Mouse (Mus musculus): ENCODE measurements around the gene Fuz. TPM values are rescaled to one million over a fixed set of nuclear protein-coding genes. Genes with fewer than 3 reads are reported as not detected.

Gene Fuz
- polyA plus RNA-seq, 1 experiment from 2014 or later, result 18.7 TPM

DNA sequence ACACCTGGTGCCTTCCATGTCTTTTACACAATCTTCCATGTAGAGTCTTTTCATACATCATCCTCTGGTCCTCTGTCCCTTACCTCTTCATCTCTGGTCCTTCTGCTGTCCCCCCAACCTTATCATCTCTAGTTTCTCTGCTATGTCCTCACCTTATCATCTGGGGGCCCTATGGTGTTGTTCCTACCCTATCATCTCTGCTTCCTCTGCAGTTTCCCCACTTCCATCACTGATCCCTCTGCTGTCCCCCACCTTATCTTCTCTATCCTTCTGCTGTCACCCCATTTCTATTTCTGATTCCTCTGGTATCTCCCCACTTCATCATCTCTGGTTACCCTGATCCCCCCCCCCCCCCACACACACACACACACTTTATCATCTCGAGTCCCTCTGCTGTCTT is 32.7 kb downstream of the Fuz start:
- 0% methylated on average over 1 of the region's 1 CpGs for WGBS
- Histone ChIP-seq H3K4me1 (ENCODE audit: control insufficient read depth, insufficient read depth, low read length) (peaks cover 9% of the 10 kb centered on the region), H3K4me3 (ENCODE audit: low read depth, low read length) (peak overlapping the region; percentile 98), H3K9me3 (ENCODE audit: control insufficient read depth, low read length) (no peaks in the 10 kb centered on the region), H3K27ac (ENCODE audit: low read depth, low read length) (no peak overlapping the region), H3K27me3 (ENCODE audit: control insufficient read depth, insufficient read depth, low read length) (no peaks in the 10 kb centered on the region), H3K36me3 (ENCODE audit: control insufficient read depth, insufficient read depth, low read length) (peaks cover 3% of the 10 kb centered on the region), H3K9ac (ENCODE audit: low read length) (peak overlapping the region; percentile 89), H3K4me2 (ENCODE audit: low read depth) (peak overlapping the region; percentile 68)
- DNase-seq (ENCODE audit: low spot score) (no peak), ATAC-seq (ENCODE audit: insufficient read depth, low FRiP score, low TSS enrichment) (no peak)

DNA sequence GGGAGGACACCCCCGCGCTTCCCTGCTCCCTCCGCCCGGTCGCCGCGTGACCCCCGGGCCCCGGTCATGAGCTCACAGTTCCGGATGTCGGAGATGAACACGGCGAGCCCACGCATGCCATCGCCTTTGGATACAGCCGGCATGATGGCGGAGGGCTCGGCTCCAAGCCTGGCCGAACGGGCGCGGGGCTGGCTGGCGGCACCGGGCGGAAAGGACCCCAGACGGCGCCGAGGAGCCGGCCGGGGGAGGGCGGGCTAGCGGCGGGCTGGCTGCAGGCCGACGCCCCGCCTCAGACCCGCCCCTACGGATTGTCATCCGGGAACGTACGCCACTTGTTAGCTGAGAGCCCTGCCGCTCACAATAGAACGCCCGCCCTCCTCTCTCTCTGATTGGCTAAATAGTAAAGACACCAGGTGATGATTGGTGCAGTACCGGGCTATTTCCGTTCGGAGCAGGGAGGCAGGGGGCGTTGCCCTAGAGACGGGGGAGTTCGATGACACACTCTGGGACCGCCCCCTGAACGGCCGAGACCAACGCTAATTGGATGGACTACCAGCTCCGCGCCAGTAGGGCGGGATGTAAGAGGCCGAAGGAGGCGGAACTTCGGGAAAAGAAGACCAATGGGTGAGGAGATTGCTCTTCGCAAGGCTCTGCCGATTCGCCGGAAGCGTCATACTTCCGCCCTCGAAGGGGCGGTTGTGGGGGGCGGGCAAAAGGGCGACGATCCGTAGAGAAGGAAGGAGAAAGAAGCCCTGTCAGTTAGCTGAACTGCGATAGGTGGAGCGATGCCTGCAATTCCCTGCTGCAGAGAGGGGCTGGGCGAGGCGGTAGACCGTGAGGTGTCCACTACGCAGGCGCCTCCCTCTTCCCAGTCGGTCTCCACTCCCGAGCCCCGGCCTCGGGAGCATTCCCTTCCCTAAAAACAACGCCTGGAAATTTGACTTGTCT is 33.6 kb downstream of the Fuz start, which contains the start of gene Ap2a1:
Gene Ap2a1 (minus strand): TSS at position 293 of the 948 bp plus-strand sequence.
- Histone ChIP-seq H3K4me1 (ENCODE audit: control insufficient read depth, insufficient read depth, low read length) (peaks cover 9% of the 10 kb centered on the region), H3K27ac (ENCODE audit: low read depth, low read length) (peak within 1 kb of the TSS; percentile 75), H3K27me3 (ENCODE audit: control insufficient read depth, insufficient read depth, low read length) (no peaks in the 10 kb centered on the region), H3K9ac (ENCODE audit: low read length) (peak within 1 kb of the TSS; percentile 89), H3K4me3 (ENCODE audit: low read depth, low read length) (peak within 1 kb of the TSS; percentile 98), H3K9me3 (ENCODE audit: control insufficient read depth, low read length) (no peaks in the 10 kb centered on the region), H3K4me2 (ENCODE audit: low read depth) (peak within 1 kb of the TSS; percentile 70), H3K36me3 (ENCODE audit: control insufficient read depth, insufficient read depth, low read length) (peaks cover 3% of the 10 kb centered on the region)
- DNase-seq (ENCODE audit: low spot score) (peak; percentile 100), ATAC-seq (ENCODE audit: insufficient read depth, low FRiP score, low TSS enrichment) (peak; percentile 100)
- under 1% methylated on average over 83 of the region's 84 CpGs for WGBS

DNA sequence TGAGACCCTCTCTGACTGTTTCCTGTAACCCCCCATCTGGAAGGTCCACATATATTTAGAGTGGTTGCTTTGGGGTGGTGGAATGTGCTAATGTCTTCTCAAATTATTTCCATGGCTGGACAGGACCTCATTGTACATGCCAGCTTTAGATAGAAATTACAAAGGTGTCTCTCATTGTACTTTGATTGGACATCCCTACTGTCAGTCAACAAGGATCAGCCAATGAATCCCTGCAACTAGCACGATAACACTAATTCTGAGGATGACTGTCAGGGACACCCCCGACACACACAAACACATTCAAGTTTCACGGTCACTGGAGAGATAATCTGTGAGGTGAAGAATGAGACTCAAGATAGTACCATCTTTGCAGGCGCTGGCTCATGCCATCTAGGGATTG is 42.8 kb downstream of the Fuz start:
- H3K27ac ChIP-seq (ENCODE audit: low read depth, low read length), result no peak overlapping the region
- H3K4me1 ChIP-seq (ENCODE audit: control insufficient read depth, insufficient read depth, low read length), result no peaks in the 10 kb centered on the region
- no peaks in the 10 kb centered on the region for H3K36me3 ChIP-seq (ENCODE audit: control insufficient read depth, insufficient read depth, low read length)
- no peak overlapping the region for H3K4me2 ChIP-seq (ENCODE audit: low read depth)
- H3K9me3 ChIP-seq (ENCODE audit: control insufficient read depth, low read length), result no peaks in the 10 kb centered on the region
- ATAC-seq (ENCODE audit: insufficient read depth, low FRiP score, low TSS enrichment) (no peak), DNase-seq (ENCODE audit: low spot score) (no peak)
- no peak overlapping the region for H3K9ac ChIP-seq (ENCODE audit: low read length)
- H3K4me3 ChIP-seq (ENCODE audit: low read depth, low read length), result no peak overlapping the region
- WGBS, result 90% methylated on average over 4 of the region's 4 CpGs
- no peaks in the 10 kb centered on the region for H3K27me3 ChIP-seq (ENCODE audit: control insufficient read depth, insufficient read depth, low read length)

DNA sequence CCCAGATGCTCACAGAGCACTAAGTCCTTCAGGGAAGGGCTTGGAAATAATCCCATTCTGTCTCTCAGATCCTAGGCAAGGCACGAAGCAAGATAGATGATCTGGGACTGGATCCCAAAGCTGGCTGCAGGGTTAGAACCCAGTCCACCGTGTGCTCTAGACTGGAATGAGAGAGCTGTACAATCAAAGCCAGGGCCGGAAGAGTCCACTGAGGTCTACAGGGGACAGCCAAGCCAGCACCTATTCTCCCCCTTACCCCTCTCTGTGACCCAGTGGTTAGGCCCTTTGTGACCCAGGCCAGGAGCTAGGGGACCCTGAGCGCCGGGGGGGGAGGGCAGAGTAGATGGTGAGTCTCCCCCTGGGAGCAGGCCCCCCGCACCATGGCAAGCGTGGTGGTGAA is 47.0 kb downstream of the Fuz start, which contains the start of gene Tsks:
Gene Tsks (plus strand): TSS at position 301 of the 400 bp plus-strand sequence.
- Histone ChIP-seq H3K4me2 (ENCODE audit: low read depth) (no peak within 1 kb of the TSS), H3K36me3 (ENCODE audit: control insufficient read depth, insufficient read depth, low read length) (no peaks in the 10 kb centered on the region), H3K27me3 (ENCODE audit: control insufficient read depth, insufficient read depth, low read length) (no peaks in the 10 kb centered on the region), H3K9me3 (ENCODE audit: control insufficient read depth, low read length) (no peaks in the 10 kb centered on the region), H3K9ac (ENCODE audit: low read length) (no peak within 1 kb of the TSS), H3K27ac (ENCODE audit: low read depth, low read length) (no peak within 1 kb of the TSS), H3K4me1 (ENCODE audit: control insufficient read depth, insufficient read depth, low read length) (no peaks in the 10 kb centered on the region), H3K4me3 (ENCODE audit: low read depth, low read length) (no peak within 1 kb of the TSS)
- DNase-seq (ENCODE audit: low spot score) (no peak), ATAC-seq (ENCODE audit: insufficient read depth, low FRiP score, low TSS enrichment) (no peak)
- WGBS, result 81% methylated on average over 7 of the region's 7 CpGs

DNA sequence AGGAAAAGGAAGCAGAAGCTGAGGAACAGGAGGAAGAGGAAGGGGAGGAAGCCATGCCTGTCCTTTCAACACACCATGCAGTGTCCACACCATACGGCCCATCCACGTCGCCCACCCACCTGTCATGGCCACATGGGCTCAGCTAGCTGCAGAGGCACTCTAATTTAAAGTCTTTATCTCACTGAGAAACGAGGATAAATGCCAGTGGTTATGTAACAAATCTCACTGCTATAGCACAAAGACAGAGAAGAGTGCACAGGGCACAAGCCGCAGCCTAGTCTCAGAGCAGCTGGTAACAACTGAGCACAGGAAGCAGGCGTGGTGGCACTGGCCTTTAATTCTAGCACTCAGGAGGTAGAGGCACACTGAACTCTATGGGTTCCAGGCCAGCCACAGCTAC is 54.0 kb downstream of the Fuz start:
- Histone ChIP-seq H3K27ac (ENCODE audit: low read depth, low read length) (no peak overlapping the region), H3K9me3 (ENCODE audit: control insufficient read depth, low read length) (no peaks in the 10 kb centered on the region), H3K4me2 (ENCODE audit: low read depth) (no peak overlapping the region), H3K36me3 (ENCODE audit: control insufficient read depth, insufficient read depth, low read length) (no peaks in the 10 kb centered on the region), H3K9ac (ENCODE audit: low read length) (no peak overlapping the region), H3K4me1 (ENCODE audit: control insufficient read depth, insufficient read depth, low read length) (no peaks in the 10 kb centered on the region), H3K4me3 (ENCODE audit: low read depth, low read length) (no peak overlapping the region), H3K27me3 (ENCODE audit: control insufficient read depth, insufficient read depth, low read length) (peaks cover 15% of the 10 kb centered on the region)
- DNase-seq (ENCODE audit: low spot score) (no peak), ATAC-seq (ENCODE audit: insufficient read depth, low FRiP score, low TSS enrichment) (no peak)
- 80% methylated on average over 6 of the region's 6 CpGs for WGBS

DNA sequence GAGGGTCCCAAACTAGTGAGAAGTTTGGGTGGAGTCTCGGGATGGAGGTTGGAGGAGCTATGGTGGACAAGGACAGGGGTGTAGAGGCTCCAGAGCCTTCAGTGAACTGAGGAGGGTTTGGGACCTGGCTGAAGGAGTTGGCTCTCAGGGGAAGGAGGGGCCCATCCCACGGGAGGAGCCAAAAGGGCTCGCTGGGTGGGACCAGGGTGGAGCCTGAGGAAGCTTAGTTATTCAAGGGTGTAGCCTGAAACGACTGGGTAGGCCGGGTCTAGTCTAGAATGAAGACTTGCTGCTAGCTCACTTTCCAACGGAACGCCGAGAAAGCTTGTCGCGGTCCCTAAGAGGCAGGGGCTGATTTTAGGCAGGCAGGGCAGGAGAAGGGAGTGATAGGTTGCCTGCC is 56.1 kb downstream of the Fuz start:
- H3K9ac ChIP-seq (ENCODE audit: low read length), result no peak overlapping the region
- H3K4me2 ChIP-seq (ENCODE audit: low read depth), result peak overlapping the region; percentile 81
- no peak overlapping the region for H3K27ac ChIP-seq (ENCODE audit: low read depth, low read length)
- H3K9me3 ChIP-seq (ENCODE audit: control insufficient read depth, low read length), result no peaks in the 10 kb centered on the region
- H3K4me3 ChIP-seq (ENCODE audit: low read depth, low read length), result peak overlapping the region; percentile 38
- under 1% methylated on average over 10 of the region's 10 CpGs for WGBS
- no peak for ATAC-seq (ENCODE audit: insufficient read depth, low FRiP score, low TSS enrichment)
- peak; percentile 47 for DNase-seq (ENCODE audit: low spot score)
- H3K27me3 ChIP-seq (ENCODE audit: control insufficient read depth, insufficient read depth, low read length), result peaks cover 15% of the 10 kb centered on the region
- H3K4me1 ChIP-seq (ENCODE audit: control insufficient read depth, insufficient read depth, low read length), result no peaks in the 10 kb centered on the region
- H3K36me3 ChIP-seq (ENCODE audit: control insufficient read depth, insufficient read depth, low read length), result no peaks in the 10 kb centered on the region

MicroRNAs within 50 kb of the gene (microRNA counts, 519-probe panel; counts per million panel counts)
- microRNA mmu-miR-707, result 171 counts per million, percentile 57 among the panel's probes with 10 or more counts

Small RNAs within 50 kb of the gene (microRNA-seq; reads per million reads assigned to microRNA genes)
- gene Mir707, result not detected

Other genes with a start within 250 kb of the Fuz start
- gene Myh14, start 225.2 kb upstream of the Fuz start, polyA plus RNA-seq (2014; fragmentation: Nextera tagmentation; extraction: Ambion mirVana), result 2.2 and 2.5 TPM in 2 replicates
- gene Izumo2, start 187.3 kb upstream of the Fuz start, polyA plus RNA-seq (2014; fragmentation: Nextera tagmentation; extraction: Ambion mirVana), result not detected in 2 replicates
- gene Vrk3, start 147.7 kb upstream of the Fuz start, polyA plus RNA-seq (2014; fragmentation: Nextera tagmentation; extraction: Ambion mirVana), result 37.5 and 41.2 TPM in 2 replicates
- 2.9 and 3.2 TPM in 2 replicates for gene Zfp473, start 145.0 kb upstream of the Fuz start, polyA plus RNA-seq (2014; fragmentation: Nextera tagmentation; extraction: Ambion mirVana)
- 64.2 and 68.3 TPM in 2 replicates for gene Nup62, start 80.0 kb upstream of the Fuz start, polyA plus RNA-seq (2014; fragmentation: Nextera tagmentation; extraction: Ambion mirVana)
- 0.65 and 1.1 TPM in 2 replicates for gene Il4i1, start 79.7 kb upstream of the Fuz start, polyA plus RNA-seq (2014; fragmentation: Nextera tagmentation; extraction: Ambion mirVana)
- gene Atf5, start 79.4 kb upstream of the Fuz start, polyA plus RNA-seq (2014; fragmentation: Nextera tagmentation; extraction: Ambion mirVana), result 2.1 and 3.1 TPM in 2 replicates
- 37.2 and 49.3 TPM in 2 replicates for gene Akt1s1, start 47.1 kb upstream of the Fuz start, polyA plus RNA-seq (2014; fragmentation: Nextera tagmentation; extraction: Ambion mirVana)
- gene Tbc1d17, start 47.0 kb upstream of the Fuz start, polyA plus RNA-seq (2014; fragmentation: Nextera tagmentation; extraction: Ambion mirVana), result 69.3 and 93.0 TPM in 2 replicates
- 30.2 and 30.6 TPM in 2 replicates for gene Pnkp, start 38.9 kb upstream of the Fuz start, polyA plus RNA-seq (2014; fragmentation: Nextera tagmentation; extraction: Ambion mirVana)
- gene Ptov1, start 26.3 kb upstream of the Fuz start, polyA plus RNA-seq (2014; fragmentation: Nextera tagmentation; extraction: Ambion mirVana), result 418 and 419 TPM in 2 replicates
- 87.7 and 93.1 TPM in 2 replicates for gene Med25, start 3.4 kb upstream of the Fuz start, polyA plus RNA-seq (2014; fragmentation: Nextera tagmentation; extraction: Ambion mirVana)
- 92.5 and 95.0 TPM in 2 replicates for gene Ap2a1, start 33.4 kb downstream of the Fuz start, polyA plus RNA-seq (2014; fragmentation: Nextera tagmentation; extraction: Ambion mirVana)
- 0.27 TPM in 1 of 2 replicates, not detected in the other for gene Tsks, start 47.1 kb downstream of the Fuz start, polyA plus RNA-seq (2014; fragmentation: Nextera tagmentation; extraction: Ambion mirVana)
- gene Cpt1c, start 78.8 kb downstream of the Fuz start, polyA plus RNA-seq (2014; fragmentation: Nextera tagmentation; extraction: Ambion mirVana), result 22.0 and 25.2 TPM in 2 replicates
- gene Prmt1, start 90.5 kb downstream of the Fuz start, polyA plus RNA-seq (2014; fragmentation: Nextera tagmentation; extraction: Ambion mirVana), result 304 and 319 TPM in 2 replicates
- gene Irf3, start 101.6 kb downstream of the Fuz start, polyA plus RNA-seq (2014; fragmentation: Nextera tagmentation; extraction: Ambion mirVana), result 67.1 and 72.3 TPM in 2 replicates
- 51.6 and 52.9 TPM in 2 replicates for gene Bcl2l12, start 102.6 kb downstream of the Fuz start, polyA plus RNA-seq (2014; fragmentation: Nextera tagmentation; extraction: Ambion mirVana)
- 54.7 and 57.6 TPM in 2 replicates for gene Scaf1, start 120.3 kb downstream of the Fuz start, polyA plus RNA-seq (2014; fragmentation: Nextera tagmentation; extraction: Ambion mirVana)
- 17.7 and 20.0 TPM in 2 replicates for gene Rras, start 121.9 kb downstream of the Fuz start, polyA plus RNA-seq (2014; fragmentation: Nextera tagmentation; extraction: Ambion mirVana)
- 12.9 and 13.2 TPM in 2 replicates for gene Prr12, start 156.8 kb downstream of the Fuz start, polyA plus RNA-seq (2014; fragmentation: Nextera tagmentation; extraction: Ambion mirVana)
- 59.3 and 65.1 TPM in 2 replicates for gene Nosip, start 166.3 kb downstream of the Fuz start, polyA plus RNA-seq (2014; fragmentation: Nextera tagmentation; extraction: Ambion mirVana)
- 14.8 and 16.2 TPM in 2 replicates for gene Prrg2, start 166.6 kb downstream of the Fuz start, polyA plus RNA-seq (2014; fragmentation: Nextera tagmentation; extraction: Ambion mirVana)
- 142 and 151 TPM in 2 replicates for gene Rcn3, start 196.1 kb downstream of the Fuz start, polyA plus RNA-seq (2014; fragmentation: Nextera tagmentation; extraction: Ambion mirVana)
- gene Fcgrt, start 207.8 kb downstream of the Fuz start, polyA plus RNA-seq (2014; fragmentation: Nextera tagmentation; extraction: Ambion mirVana), result 11.3 and 12.8 TPM in 2 replicates
- gene Rps11, start 228.4 kb downstream of the Fuz start, polyA plus RNA-seq (2014; fragmentation: Nextera tagmentation; extraction: Ambion mirVana), result 1,454 and 1,462 TPM in 2 replicates
- gene Rpl13a, start 232.7 kb downstream of the Fuz start, polyA plus RNA-seq (2014; fragmentation: Nextera tagmentation; extraction: Ambion mirVana), result 1,071 and 1,190 TPM in 2 replicates
- 0.21 and 0.30 TPM in 2 replicates for gene Gm45713, start 240.2 kb downstream of the Fuz start, polyA plus RNA-seq (2014; fragmentation: Nextera tagmentation; extraction: Ambion mirVana)
- gene Flt3l, start 240.4 kb downstream of the Fuz start, polyA plus RNA-seq (2014; fragmentation: Nextera tagmentation; extraction: Ambion mirVana), result 0.76 and 0.85 TPM in 2 replicates